Mouse (Mus musculus) neural tube, embryonic 11.5 days (tissue): ENCODE data around the gene Ccne1. TPM values are rescaled to one million over a fixed set of nuclear protein-coding genes. Genes with fewer than 3 reads are reported as not detected.

Experiments used
- ATAC-seq: fragments of 200-750 bp; cut with Nextera tagmentation; 2 replicates; pipeline ENCODE4 v1.8.0; 2017; ENCODE audit warnings: moderate number of reproducible peaks, mild to moderate bottlenecking, moderate TSS enrichment, moderate library complexity; ENCODE audit not compliant: insufficient read depth, low FRiP score, low TSS enrichment
- DNase-seq: peaks from one replicate; pipeline ENCODE4 v3.0.0-alpha.2; 2015; ENCODE audit warnings: low spot score
- H3K27ac ChIP-seq: fragments of 300-500 bp; sonication (generic); 2 replicates; pipeline ENCODE4 v1.5.1; 2014; ENCODE audit warnings: low read depth, mild to moderate bottlenecking, low read length
- H3K27me3 ChIP-seq: fragments of 300-500 bp; sonication (generic); 2 replicates; pipeline ENCODE4 v1.6.1; 2014; ENCODE audit warnings: mild to moderate bottlenecking, low read length, mixed read lengths; ENCODE audit not compliant: control insufficient read depth, insufficient read depth
- H3K36me3 ChIP-seq: fragments of 300-500 bp; sonication (generic); 2 replicates; pipeline ENCODE4 v1.6.1; 2014; ENCODE audit warnings: mild to moderate bottlenecking, low read length, moderate library complexity, mixed read lengths; ENCODE audit not compliant: control insufficient read depth, insufficient read depth
- H3K4me1 ChIP-seq: fragments of 300-500 bp; sonication (generic); 2 replicates; pipeline ENCODE4 v1.6.1; 2014; ENCODE audit warnings: low read length, mixed read lengths; ENCODE audit not compliant: control insufficient read depth, insufficient read depth
- H3K4me2 ChIP-seq: fragments of 300-500 bp; sonication (generic); 2 replicates; pipeline ENCODE4 v1.6.1; 2014; ENCODE audit warnings: low read depth, mild to moderate bottlenecking, moderate library complexity
- H3K4me3 ChIP-seq: fragments of 300-500 bp; sonication (generic); 2 replicates; pipeline ENCODE4 v1.5.1; 2014; ENCODE audit warnings: low read depth, low read length
- H3K9ac ChIP-seq: fragments of 300-500 bp; sonication (generic); 2 replicates; pipeline ENCODE4 v1.6.1; 2014; ENCODE audit warnings: mild to moderate bottlenecking, low read length
- H3K9me3 ChIP-seq: fragments of 300-500 bp; sonication (generic); 2 replicates; pipeline ENCODE4 v1.6.1; 2016; ENCODE audit warnings: low read length; ENCODE audit not compliant: control insufficient read depth
- WGBS: fragments of 180-500 bp; shearing (Covaris S2); extraction: QIAGEN DNeasy Blood & Tissue Kit; methylation state at CpG from one replicate; pipeline ENCODE4 v1.1.7; 2014; 5-methylcytosine and 5-hydroxymethylcytosine counted together
- polyA plus RNA-seq: library from polyadenylated mRNA; unstranded; fragments of >200 nt; fragmentation: Nextera tagmentation; extraction: Ambion mirVana; gene quantifications from 2 replicates; pipeline ENCODE4 v1.2.1, GENCODE M21; 2014

Ccne1 gene
- polyA plus RNA-seq, 1 experiment from 2014 or later, result 83.9 TPM

DNA sequence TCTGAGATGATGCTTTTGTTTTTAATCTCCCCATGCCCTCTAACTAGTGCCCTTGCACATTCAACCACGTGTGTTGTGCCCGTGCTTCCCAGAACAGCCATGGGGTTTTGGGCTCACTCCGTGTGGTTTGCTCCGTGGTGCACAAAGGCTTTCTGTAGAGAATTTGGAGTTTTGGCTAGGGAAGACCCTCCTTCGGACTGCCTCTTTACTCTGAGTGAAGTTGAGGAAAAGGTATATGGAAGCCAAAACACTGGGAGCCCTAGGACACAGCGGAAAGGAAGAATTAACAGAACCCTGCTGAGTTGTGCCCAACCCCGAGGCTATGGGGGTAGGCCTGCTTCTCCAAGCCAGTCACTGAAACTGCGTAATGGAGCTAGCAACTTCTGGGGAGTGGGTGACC is 20.9 kb downstream of the Ccne1 start:
- Histone ChIP-seq H3K9me3 (no peaks in the 10 kb centered on the region), H3K4me3 (no peak overlapping the region), H3K4me1 (peaks cover 7% of the 10 kb centered on the region), H3K27ac (no peak overlapping the region), H3K4me2 (no peak overlapping the region), H3K9ac (no peak overlapping the region), H3K36me3 (no peaks in the 10 kb centered on the region), H3K27me3 (no peaks in the 10 kb centered on the region)
- 41% methylated on average over 8 of the region's 8 CpGs for WGBS
- ATAC-seq (no peak), DNase-seq (no peak)

DNA sequence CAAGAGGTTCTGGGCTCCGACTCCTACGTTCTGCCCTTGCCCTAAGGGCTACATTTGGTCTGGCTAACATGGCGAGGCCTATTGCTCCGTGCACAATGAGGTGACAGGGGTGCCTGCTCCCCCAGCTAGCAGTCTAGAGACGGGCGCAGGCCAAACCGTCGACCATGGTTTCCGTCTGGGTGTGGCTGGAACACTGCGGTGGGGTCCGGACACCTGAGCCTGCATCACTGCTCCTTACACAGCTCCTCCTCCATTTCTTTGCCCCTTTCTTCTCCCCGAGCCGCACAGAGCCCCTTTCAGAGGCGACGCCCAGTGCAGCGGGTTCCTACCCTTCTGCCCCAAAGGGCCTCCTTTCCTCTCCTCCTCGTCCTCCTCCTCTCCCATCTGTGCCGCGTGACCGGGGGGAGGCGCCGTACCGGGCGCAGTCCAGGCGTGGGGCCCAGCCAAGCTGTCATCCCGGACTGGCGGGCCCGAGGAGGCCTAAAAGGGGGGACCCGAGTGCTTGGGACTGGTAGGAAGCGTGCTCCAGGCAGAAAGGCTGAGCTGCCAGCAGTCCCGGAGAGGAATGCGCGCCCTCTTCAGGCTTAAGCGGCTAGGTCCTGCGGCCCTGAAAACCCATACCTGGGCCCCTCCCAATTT is 21.6 kb downstream of the Ccne1 start:
- ATAC-seq, result peak; percentile 15
- peak; percentile 61 for DNase-seq
- H3K36me3 ChIP-seq, result no peaks in the 10 kb centered on the region
- WGBS, result 1% methylated on average over 35 of the region's 35 CpGs
- H3K9ac ChIP-seq, result peak overlapping the region; percentile 10; the same call in 1 of the 2 replicates
- H3K9me3 ChIP-seq, result no peaks in the 10 kb centered on the region
- no peaks in the 10 kb centered on the region for H3K27me3 ChIP-seq
- no peak overlapping the region for H3K27ac ChIP-seq
- H3K4me1 ChIP-seq, result peaks cover 7% of the 10 kb centered on the region
- peak overlapping the region; percentile 22 for H3K4me3 ChIP-seq
- H3K4me2 ChIP-seq, result peak overlapping the region; percentile 67

DNA sequence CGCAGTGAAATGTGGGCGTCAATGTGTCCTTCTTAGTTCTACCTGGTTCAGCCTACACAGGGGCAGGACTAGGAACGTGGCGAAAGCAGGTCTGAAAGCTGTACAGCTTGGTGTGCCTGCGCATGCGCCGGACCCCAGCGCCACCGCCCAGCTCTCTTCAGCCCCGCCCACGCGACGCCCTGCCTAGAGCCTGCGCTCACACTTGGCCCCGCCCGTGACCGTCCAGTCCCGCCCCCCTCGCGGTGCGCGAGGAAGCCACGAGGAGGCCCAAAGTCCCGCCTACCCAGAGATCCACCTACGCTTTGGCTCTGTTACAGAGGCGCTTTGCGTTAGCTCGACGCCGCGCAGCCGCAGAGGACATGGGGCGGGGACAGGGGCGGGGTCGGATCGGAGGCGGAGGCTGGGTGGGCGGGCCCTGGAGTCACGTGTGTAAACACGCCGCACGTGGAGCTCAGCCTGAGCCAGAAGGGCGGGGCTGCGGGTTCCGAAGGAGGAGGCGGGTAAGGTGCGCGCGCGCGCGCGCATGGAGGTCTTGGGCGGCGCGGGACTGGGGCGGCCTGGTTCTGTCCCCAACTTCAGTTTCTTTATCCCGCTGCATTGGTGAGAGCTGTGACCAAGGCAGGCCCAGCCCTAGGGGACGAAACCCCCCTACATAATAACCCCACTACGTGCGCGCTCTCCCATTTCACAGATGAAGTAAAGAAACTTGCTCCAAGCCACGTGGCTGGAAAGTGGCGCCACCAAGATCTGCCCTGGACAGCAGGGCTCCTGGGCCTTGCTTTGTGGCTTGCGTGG is 22.4 kb downstream of the Ccne1 start:
- Histone ChIP-seq H3K27me3 (no peaks in the 10 kb centered on the region), H3K36me3 (no peaks in the 10 kb centered on the region), H3K9me3 (no peaks in the 10 kb centered on the region), H3K4me1 (peaks cover 7% of the 10 kb centered on the region), H3K9ac (peak overlapping the region; percentile 32; the same call in 1 of the 2 replicates), H3K4me3 (peak overlapping the region; percentile 22), H3K27ac (no peak overlapping the region), H3K4me2 (peak overlapping the region; percentile 67)
- DNase-seq (peak; percentile 100), ATAC-seq (peak; percentile 98)
- WGBS, result under 1% methylated on average over 59 of the region's 65 CpGs

DNA sequence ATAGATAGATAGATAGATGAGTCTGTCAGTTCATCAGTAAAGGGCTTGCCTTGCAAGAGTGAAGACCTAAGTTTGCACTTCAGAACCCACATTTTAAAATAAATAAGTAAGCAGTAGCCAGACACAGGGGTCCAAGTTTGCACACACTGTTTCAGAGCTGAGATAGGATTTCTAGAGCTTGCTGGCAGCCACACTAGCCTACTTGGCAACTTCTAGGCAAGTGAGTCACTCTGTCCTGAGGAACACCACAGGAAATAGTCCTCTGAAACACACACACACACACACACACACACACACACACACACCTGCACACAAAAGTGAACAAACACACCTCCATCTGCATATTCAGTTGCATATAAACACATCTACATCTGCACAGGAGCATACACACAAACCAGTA is 24.4 kb downstream of the Ccne1 start:
- H3K4me3 ChIP-seq, result no peak overlapping the region
- H3K9ac ChIP-seq, result no peak overlapping the region
- H3K27me3 ChIP-seq, result no peaks in the 10 kb centered on the region
- H3K36me3 ChIP-seq, result no peaks in the 10 kb centered on the region
- DNase-seq, result no peak
- ATAC-seq, result no peak
- H3K9me3 ChIP-seq, result no peaks in the 10 kb centered on the region
- H3K27ac ChIP-seq, result no peak overlapping the region
- no peak overlapping the region for H3K4me2 ChIP-seq
- H3K4me1 ChIP-seq, result peaks cover 7% of the 10 kb centered on the region

DNA sequence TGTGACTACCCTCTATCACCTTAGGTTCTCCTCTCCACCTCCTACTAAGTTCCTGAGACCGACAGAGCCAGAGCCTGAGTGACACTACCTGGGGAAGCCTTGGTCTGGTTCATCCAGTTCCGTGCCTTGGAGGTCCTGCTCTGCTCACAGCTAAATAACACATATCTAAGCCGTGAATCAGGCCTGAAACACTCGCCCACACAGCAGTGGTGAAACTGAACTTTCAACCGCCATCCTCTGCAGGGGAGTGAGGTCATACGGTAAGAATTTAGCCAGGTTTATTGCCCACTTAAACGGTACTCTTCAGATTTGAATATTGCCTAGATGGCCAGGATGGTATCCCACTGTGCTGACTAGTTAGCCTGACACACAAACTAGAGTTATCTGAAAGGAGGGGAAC is 30.1 kb downstream of the Ccne1 start:
- Histone ChIP-seq H3K4me2 (no peak overlapping the region), H3K36me3 (no peaks in the 10 kb centered on the region), H3K9me3 (no peaks in the 10 kb centered on the region), H3K27ac (no peak overlapping the region), H3K9ac (no peak overlapping the region), H3K4me1 (no peaks in the 10 kb centered on the region; the same call in 1 of the 2 replicates), H3K27me3 (no peaks in the 10 kb centered on the region), H3K4me3 (no peak overlapping the region)
- ATAC-seq (no peak), DNase-seq (no peak)
- WGBS, result 63% methylated on average over 7 of the region's 7 CpGs

DNA sequence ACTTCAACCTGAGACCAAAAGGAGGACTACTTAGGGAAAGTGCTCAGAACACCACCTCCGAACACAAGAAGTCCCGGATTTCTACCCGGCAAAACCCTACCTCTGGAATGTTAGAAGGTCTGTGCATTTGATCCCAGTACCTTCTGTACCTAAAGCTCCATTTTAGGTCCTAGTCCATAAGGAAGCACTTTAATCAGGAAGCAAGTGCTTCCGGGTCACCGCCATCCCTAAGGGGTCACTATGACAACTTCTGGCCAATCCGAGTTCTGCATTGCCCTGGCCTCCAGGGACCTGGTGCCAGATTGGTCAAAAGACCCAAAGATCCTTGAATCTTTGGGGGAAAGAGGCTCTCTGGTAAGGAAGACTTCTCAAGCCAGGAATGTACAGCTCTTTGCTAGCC is 31.8 kb downstream of the Ccne1 start:
- no peaks in the 10 kb centered on the region for H3K36me3 ChIP-seq
- DNase-seq (no peak), ATAC-seq (no peak)
- H3K9me3 ChIP-seq, result no peaks in the 10 kb centered on the region
- no peak overlapping the region for H3K9ac ChIP-seq
- H3K27ac ChIP-seq, result no peak overlapping the region
- no peak overlapping the region for H3K4me3 ChIP-seq
- no peaks in the 10 kb centered on the region; the same call in 1 of the 2 replicates for H3K4me1 ChIP-seq
- H3K4me2 ChIP-seq, result no peak overlapping the region
- no peaks in the 10 kb centered on the region for H3K27me3 ChIP-seq
- WGBS, result 55% methylated on average over 6 of the region's 6 CpGs

DNA sequence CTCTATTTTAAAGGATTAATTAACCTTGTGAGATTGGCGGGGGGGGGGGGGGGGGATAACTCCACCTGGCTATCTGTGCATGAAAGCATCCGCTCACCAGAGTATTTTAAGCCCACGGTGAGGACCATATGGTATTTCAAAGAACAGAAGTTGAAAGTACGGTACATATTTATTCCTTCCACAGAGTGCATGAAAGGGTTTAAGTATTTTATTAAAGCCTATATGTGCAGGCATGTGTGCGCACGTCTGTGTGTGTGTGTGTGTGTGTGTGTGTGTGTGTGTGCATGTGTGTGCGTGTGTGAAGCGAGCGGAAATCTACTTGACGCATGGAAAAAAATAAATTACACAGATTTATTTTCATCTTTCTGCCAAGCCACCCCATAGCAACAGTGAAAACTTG is 32.4 kb downstream of the Ccne1 start:
- H3K36me3 ChIP-seq, result no peaks in the 10 kb centered on the region
- no peaks in the 10 kb centered on the region; the same call in 1 of the 2 replicates for H3K4me1 ChIP-seq
- DNase-seq (no peak), ATAC-seq (no peak; the same call in 1 of the 2 replicates)
- H3K9me3 ChIP-seq, result no peaks in the 10 kb centered on the region
- 0 out of 2 replicates have a peak overlapping the region, but pooled peaks have one; percentile 14 for H3K4me3 ChIP-seq
- 48% methylated on average over 10 of the region's 10 CpGs for WGBS
- no peaks in the 10 kb centered on the region for H3K27me3 ChIP-seq
- H3K9ac ChIP-seq, result peak overlapping the region; percentile 45
- H3K4me2 ChIP-seq, result peak overlapping the region; percentile 39
- H3K27ac ChIP-seq, result no peak overlapping the region

DNA sequence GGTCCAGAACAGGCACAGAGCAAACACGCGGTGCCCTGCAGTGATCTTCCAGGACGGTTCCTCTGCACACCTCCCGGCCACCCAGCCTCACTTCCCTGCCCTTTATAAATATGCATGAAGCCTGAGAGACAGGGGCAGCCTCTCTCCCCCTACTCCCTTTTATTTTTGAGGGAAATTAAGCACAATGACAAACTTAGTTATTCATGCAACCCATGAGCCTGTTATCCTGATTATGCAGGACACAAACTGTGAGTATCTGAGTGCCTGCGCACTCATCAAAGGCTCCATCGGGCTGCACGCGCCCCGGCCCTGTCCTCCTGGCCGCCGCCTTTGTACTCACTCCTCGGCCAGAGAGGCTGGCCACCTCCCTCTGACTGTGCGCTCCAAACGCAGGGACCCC is 32.8 kb downstream of the Ccne1 start:
- no peak overlapping the region for H3K27ac ChIP-seq
- H3K4me2 ChIP-seq, result peak overlapping the region; percentile 39
- H3K4me3 ChIP-seq, result peak overlapping the region; percentile 14; the same call in 1 of the 2 replicates
- H3K9ac ChIP-seq, result peak overlapping the region; percentile 45
- peak; percentile 59 for DNase-seq
- H3K36me3 ChIP-seq, result no peaks in the 10 kb centered on the region
- peak; percentile 85 for ATAC-seq
- WGBS, result 2% methylated on average over 14 of the region's 14 CpGs
- H3K9me3 ChIP-seq, result no peaks in the 10 kb centered on the region
- H3K4me1 ChIP-seq, result no peaks in the 10 kb centered on the region; the same call in 1 of the 2 replicates
- no peaks in the 10 kb centered on the region for H3K27me3 ChIP-seq
